Mouse (Mus musculus) kidney, adult 11 months (tissue): ENCODE measurements around the gene Lmtk3.

ENCODE experiments used
- DNase-seq: peaks from one replicate; pipeline ENCODE4 v3.0.0; 2022

The Lmtk3 gene

GRCm38 (mm10) chr7:45783511-45784091, at the start of gene Lmtk3:
Lmtk3 (plus strand) TSS chr7:45783738.
- no peak for DNase-seq

- DNase-seq: peak; percentile 66
Observed at GRCm38 (mm10) chr7:45739162-45739763, 44.3 kb upstream of the Lmtk3 start.

- no peak for DNase-seq
Observed at GRCm38 (mm10) chr7:45739820-45740219, 43.7 kb upstream of the Lmtk3 start.

GRCm38 (mm10) chr7:45741308-45741707, 42.2 kb upstream of the Lmtk3 start:
- no peak for DNase-seq

GRCm38 (mm10) chr7:45741777-45742176, 41.8 kb upstream of the Lmtk3 start:
- DNase-seq: no peak

GRCm38 (mm10) chr7:45742338-45742737, 41.2 kb upstream of the Lmtk3 start:
- no peak for DNase-seq

- DNase-seq: peak; percentile 66
Observed at GRCm38 (mm10) chr7:45744387-45744786, 39.2 kb upstream of the Lmtk3 start.

- DNase-seq: no peak
Observed at GRCm38 (mm10) chr7:45746518-45746917, 37.0 kb upstream of the Lmtk3 start.

GRCm38 (mm10) chr7:45747450-45747849, 36.1 kb upstream of the Lmtk3 start:
- no peak for DNase-seq

- peak; percentile 30 for DNase-seq
Observed at GRCm38 (mm10) chr7:45748110-45748509, 35.4 kb upstream of the Lmtk3 start.

GRCm38 (mm10) chr7:45749401-45749800, 34.1 kb upstream of the Lmtk3 start:
- DNase-seq: no peak

- DNase-seq: peak; percentile 42
Observed at GRCm38 (mm10) chr7:45750162-45750561, 33.4 kb upstream of the Lmtk3 start.

- no peak for DNase-seq
Observed at GRCm38 (mm10) chr7:45755703-45756102, 27.8 kb upstream of the Lmtk3 start.

GRCm38 (mm10) chr7:45759400-45759799, 24.1 kb upstream of the Lmtk3 start:
- peak; percentile 86 for DNase-seq

- no peak for DNase-seq
Observed at GRCm38 (mm10) chr7:45760151-45760550, 23.4 kb upstream of the Lmtk3 start.

GRCm38 (mm10) chr7:45765995-45766394, 17.5 kb upstream of the Lmtk3 start:
- DNase-seq: no peak

GRCm38 (mm10) chr7:45766764-45767163, 16.8 kb upstream of the Lmtk3 start:
- no peak for DNase-seq

- DNase-seq: no peak
Observed at GRCm38 (mm10) chr7:45767500-45767899, 16.0 kb upstream of the Lmtk3 start.

GRCm38 (mm10) chr7:45770427-45771082, 13.0 kb upstream of the Lmtk3 start:
- peak; percentile 32 for DNase-seq

GRCm38 (mm10) chr7:45771101-45771500, 12.4 kb upstream of the Lmtk3 start:
- no peak for DNase-seq

- DNase-seq: peak; percentile 46
Observed at GRCm38 (mm10) chr7:45775237-45775636, 8.3 kb upstream of the Lmtk3 start.

- DNase-seq: no peak
Observed at GRCm38 (mm10) chr7:45779081-45779641, 4.4 kb upstream of the Lmtk3 start.

- DNase-seq: no peak
Observed at GRCm38 (mm10) chr7:45782271-45782670, 1.3 kb upstream of the Lmtk3 start.
